Mouse (Mus musculus) adrenal gland, postnatal 10 days (tissue): ENCODE results near the gene Trmt1. TPM values are rescaled to one million over a fixed set of nuclear protein-coding genes. Genes with fewer than 3 reads are reported as not detected.

Source experiments
- DNase-seq: peaks from one replicate; pipeline ENCODE4 v3.0.0; 2021; ENCODE audit warnings: mixed read lengths
- total RNA-seq, 2 experiments: library from RNA; stranded (reverse); gene quantifications; 2 replicates each; pipeline ENCODE4 v1.2.3; 2021

The Trmt1 gene
- total RNA-seq, 2 experiments from 2014 or later, result 63.4 to 82.8 TPM

- peak; percentile 91 for DNase-seq
These were observed 22.8 kb downstream of the Trmt1 start for GRCm38 (mm10) chr8:84708774-84709475.

DNA sequence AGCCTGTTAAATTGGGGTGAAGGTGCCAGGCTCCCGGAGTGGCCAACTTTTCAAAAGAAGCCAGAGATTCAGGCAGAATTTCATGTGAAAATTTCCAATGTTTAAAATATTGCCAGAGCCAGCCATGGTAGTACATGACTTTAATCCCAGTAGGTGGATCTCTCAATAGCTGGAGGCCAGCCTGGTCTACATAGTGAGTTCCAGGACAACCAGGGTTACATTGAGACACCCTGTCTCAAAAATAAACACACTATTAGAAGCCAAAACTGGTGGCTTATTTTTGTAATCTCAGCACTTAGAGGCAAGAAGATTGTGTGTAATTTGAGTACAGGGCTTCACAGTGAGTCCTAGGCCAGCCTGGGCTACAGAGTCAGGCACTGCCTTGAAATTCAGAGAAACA lies 23.8 kb downstream of the Trmt1 start:
- DNase-seq, result no peak

GRCm38 (mm10) chr8:84711312-84711711 lies 25.2 kb downstream of the Trmt1 start:
- no peak for DNase-seq

DNA sequence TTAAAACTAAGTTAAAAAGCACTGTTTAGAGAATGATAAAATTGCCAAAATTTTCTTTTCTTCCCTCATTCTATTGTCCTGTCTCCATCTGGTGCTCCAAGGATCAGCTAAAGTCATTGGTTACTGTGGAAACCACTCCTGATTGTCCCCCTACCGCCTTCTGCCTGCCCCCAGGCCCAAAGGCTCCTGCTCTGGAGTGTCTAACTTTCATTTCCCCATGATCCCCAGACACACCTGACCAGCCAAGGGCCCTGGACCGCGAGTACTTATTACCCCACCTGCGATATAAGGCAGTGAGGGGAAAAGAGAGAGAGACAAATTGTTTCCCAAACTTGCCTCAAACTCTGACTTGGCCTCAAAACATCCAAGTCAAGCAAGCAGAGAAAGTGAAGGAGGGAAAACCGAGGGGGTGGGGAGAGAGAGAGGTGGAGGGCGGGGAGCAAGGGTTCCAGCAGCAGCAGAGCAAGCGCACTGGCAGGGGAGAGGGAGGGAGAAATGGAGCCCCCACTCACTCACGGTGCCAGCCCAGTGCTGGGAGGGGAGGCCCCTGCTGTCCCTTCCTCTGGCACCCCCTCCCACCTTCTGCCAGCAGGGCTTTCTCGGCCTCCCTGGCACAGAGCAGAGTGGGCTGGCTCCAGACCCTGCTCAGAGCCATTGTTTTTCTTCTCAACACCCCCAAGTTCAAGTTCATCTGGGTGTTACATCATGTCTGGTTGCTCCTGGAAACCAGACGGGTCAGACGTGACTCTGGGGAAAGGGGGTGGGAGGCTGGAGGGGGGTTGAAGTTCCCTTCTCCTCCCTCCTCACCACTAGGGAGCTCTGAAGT lies 26.0 kb downstream of the Trmt1 start:
- no peak for DNase-seq

GRCm38 (mm10) chr8:84712759-84713120 lies 26.6 kb downstream of the Trmt1 start:
- DNase-seq, result no peak

GRCm38 (mm10) chr8:84713381-84713780 lies 27.3 kb downstream of the Trmt1 start:
- DNase-seq, result no peak

GRCm38 (mm10) chr8:84714161-84714560 lies 28.1 kb downstream of the Trmt1 start:
- DNase-seq, result no peak

- DNase-seq, result no peak
These were observed 29.9 kb downstream of the Trmt1 start for GRCm38 (mm10) chr8:84715893-84716468.

- no peak for DNase-seq
These were observed 30.7 kb downstream of the Trmt1 start for GRCm38 (mm10) chr8:84716790-84717189.

- no peak for DNase-seq
These were observed 32.4 kb downstream of the Trmt1 start for GRCm38 (mm10) chr8:84718476-84718875.

GRCm38 (mm10) chr8:84718959-84719690 lies 33.0 kb downstream of the Trmt1 start:
- no peak for DNase-seq

- no peak for DNase-seq
These were observed 36.4 kb downstream of the Trmt1 start for GRCm38 (mm10) chr8:84722530-84722849.

GRCm38 (mm10) chr8:84722850-84723570 lies 36.9 kb downstream of the Trmt1 start, which contains the start of gene G430095P16Rik:
Gene G430095P16Rik (plus strand): TSS chr8:84723007.
- peak; percentile 79 for DNase-seq

DNA sequence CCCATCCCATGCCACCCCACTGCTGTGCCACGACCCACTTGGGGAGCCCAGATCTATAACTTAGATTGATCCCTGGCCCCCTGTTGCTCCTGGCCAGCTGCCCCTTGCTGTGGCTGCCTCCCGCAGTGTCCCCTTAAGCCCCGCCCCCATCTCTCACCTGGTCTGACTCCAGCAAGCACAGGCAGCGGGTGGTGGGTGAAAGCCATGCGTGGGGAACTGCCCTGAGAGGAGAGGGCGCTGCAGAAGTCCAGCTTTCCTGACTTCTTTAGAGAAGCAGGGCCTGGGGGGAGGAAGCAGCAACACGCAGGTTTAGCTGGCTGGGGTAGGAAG lies 37.4 kb downstream of the Trmt1 start:
- DNase-seq, result no peak

- DNase-seq, result no peak
These were observed 38.6 kb downstream of the Trmt1 start for GRCm38 (mm10) chr8:84724683-84725082.

- no peak for DNase-seq
These were observed 39.3 kb downstream of the Trmt1 start for GRCm38 (mm10) chr8:84725246-84725940.

DNA sequence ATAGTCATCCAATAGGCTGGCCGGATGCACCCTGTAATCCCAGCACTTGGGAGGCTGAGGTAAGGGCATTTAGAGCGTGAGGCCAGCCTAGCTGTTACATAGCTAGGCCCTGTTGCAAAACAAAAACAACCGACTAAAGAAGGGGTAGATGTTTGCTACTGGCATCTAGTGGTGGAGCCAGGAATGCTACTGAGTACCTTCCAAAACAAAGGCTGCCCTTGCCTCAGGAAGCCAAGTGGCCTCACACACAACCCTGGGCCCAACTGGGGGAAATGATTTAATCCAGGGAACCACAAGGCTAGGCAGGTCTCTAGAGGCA lies 39.8 kb downstream of the Trmt1 start:
- no peak for DNase-seq

DNA sequence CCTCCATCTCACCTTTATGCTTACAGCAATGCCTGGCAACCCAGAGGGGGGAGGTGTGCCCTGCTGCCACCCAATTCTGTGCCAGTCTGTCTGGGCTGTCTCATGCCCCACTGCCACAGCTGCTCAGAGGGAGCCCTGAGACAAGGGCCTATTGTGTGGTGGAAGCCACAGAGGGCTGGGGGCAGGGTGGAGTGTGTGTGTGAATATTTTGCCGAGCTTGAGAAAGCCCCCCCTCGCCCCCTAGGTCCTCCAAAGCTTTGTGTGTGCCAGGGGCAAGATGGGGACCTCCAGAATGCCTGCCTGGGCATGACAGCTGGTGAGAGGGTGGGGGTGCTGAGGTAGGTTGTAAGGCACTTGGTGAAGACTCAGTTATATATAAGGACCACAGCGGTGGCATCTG lies 42.4 kb downstream of the Trmt1 start:
- no peak for DNase-seq

DNA sequence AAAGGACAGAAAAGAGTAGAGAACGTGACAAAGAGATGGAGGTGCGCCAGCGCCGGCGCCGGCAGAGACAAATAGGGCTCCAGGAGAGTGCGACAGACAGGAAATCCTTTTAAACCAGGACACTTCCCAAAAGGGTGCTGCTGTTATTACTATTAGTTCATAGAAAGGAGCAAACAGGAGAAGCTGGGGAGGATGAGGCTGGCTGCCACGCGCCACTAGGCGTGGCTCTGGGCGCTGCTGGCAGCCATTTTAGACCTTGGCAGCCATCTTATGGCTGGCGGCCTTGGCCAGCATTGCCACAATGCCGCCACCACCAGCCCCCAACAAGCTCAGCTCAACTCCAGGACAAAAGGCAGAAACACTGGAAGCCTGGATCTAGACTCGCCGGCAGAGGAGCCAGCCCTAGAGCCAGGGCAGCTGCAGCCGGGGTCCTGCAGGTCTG lies 43.8 kb downstream of the Trmt1 start:
- no peak for DNase-seq

DNA sequence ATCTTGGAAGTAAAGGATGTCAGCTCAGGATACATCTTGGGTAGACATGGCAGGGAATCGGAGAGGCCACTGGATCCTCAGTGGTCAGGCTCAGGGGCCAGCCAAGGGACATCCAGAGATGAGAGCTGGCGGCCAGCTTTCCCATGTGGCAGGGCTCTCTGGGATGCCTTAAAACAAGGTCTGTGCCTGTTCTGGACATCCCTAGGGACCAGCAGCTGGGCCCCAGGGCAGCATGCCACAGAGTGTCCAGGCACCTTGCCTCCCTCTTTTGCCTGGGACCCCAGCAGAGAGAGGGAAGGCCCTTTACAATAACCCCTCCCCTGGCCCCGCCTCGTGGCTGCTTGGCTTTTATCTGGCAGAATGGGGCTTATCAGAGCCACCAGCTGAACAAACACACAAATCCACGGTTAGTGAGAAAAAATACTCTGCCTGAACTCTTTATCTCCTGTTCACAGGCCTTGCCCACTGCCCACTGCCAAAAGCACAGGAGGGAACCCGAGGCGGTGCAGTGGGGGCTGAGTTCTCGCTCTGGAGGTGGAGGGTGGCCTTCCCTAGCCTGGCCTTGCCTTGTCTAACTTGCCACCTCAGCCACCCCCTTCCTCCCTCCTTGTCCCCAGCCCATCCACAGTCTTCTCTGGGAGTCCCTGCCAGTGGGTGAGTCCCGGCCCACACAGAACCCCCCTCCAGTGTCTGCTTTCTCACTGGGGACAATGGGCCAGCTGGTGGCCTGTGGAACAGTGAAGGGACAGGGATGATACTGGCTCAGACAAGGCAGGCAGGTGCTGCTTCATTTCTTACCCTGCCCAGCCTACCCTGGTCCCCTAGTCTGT lies 44.6 kb downstream of the Trmt1 start:
- DNase-seq, result peak; percentile 42
